Mouse (Mus musculus) ovary, postnatal 10 days (tissue): ENCODE data around the gene Ak1.

ENCODE experiments used
- DNase-seq: peaks from one replicate; pipeline ENCODE4 v3.0.0; 2022; ENCODE audit warnings: low spot score

Gene Ak1

DNA sequence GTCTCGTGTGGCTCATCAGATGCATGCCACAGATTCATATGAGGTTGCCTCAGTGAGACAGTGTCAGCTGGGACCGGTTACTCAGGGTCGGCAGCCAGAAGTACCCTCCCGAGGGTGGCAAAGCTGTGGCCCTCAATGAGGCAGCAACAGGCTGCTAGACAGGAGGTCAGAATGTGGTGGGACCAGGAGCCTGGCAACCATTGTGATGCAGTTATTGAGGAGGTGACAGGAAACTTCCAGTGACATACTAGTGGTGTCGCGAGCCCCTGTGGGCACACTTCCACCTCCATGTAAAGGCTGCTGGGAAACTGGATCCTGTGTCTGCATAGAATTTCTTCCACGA is at the start of gene Ak1:
Gene Ak1 (plus strand): TSS at position 242 of the 343 bp plus-strand sequence.
- DNase-seq: no peak

DNA sequence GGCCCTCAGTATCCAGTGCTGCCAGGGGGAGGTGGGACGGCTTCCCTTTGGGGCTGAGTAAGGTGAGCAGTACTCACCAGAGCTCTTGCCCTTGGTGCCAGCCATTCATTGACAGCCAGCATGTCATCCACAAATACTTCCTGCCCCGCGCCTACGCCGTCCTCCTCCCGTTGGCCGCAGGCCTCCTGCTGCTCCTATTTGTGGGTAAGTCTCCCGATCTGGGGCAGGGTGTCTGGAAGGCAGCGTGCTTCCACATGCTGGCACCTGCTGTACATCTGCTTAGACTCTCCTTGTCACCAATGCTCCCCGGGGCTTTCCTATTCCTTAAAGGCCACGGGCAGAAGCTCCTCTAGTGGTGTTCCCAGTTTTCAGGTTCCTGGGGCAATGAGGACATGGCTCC is 49.4 kb upstream of the Ak1 start:
- no peak for DNase-seq

DNA sequence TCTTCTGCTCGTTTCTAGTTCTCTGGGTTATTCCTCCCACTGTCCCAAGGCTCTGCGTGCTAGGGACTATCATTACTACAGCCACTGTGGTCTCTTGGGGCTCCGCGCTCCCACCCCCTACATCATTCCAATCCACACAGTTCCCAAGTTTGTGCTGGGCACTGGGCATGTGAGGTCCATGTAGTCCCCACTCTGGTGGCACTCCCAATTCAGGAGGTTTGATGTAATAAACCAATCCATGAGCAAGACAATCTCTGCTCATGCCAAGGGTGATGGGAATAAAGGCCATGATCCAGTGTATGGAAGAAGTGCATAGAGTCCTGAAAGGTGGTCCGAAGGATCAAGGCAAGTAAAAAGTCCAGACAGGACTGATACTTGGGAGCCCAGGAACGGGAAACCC is 47.1 kb upstream of the Ak1 start, which contains the start of gene Pip5kl1:
Gene Pip5kl1 (plus strand): TSS at position 301 of the 400 bp plus-strand sequence.
- DNase-seq: no peak

DNA sequence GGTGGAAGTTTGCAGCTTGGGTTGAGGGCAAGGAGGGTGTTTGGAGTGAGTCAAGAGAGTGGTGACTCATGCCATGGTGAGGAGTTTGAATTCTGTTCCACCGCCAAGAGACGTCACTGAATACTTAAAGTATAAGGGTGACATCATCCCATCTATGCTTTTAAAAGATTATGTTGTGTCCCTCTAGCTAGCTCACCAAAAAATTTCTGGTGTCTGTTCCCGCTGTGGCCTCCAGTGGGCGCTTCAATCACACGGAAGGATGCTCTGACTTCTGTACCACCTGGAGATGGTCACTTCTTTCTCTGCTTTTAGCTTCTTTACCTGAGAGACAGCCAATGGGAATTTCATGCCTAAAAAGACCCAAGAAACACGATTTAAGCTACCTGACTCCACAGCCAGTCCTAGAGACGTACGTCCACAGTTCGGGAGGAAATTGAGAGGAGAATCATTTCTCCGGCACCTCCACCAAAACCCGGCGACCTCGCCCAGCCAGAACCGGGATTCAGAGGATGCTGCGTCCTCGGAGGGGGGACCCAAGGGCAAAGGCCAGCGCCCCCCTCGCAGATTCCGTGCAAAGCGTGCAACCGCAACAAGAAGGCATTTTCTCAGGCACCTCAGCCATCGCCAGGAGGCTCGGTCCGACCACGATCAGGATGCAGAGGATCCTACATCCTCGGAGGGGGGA is 46.5 kb upstream of the Ak1 start:
- no peak for DNase-seq

DNA sequence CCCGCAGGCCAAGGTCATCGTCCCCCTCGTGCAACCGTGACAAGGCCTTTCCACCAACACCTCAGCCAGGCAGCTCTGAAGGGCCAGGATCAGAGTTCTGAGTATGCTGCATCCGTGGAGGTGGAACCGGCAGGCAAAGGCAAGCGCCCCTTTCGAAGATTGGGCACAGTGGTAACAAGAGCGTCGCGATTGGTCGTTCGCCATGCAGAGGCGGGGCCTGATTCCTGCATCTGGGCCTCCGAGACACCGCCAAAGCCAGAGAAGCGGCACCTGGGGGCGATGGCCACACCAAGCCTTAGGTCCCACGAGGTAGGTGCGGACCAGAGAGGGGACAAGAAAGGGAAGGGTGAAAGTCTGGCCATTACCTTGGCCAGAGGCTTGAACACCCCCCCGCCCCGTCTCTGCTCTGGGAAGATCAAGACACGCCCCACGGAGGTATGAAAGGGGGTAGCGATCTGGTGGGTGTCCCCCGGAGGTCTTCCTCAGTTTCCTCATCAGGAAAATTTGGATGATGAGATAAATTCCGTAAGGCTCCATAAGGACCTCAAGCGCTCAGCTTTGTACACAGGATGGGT is 45.9 kb upstream of the Ak1 start, which contains the start of gene 9430097D07Rik:
Gene 9430097D07Rik (minus strand): TSS at position 99 of the 575 bp plus-strand sequence.
- no peak for DNase-seq

DNA sequence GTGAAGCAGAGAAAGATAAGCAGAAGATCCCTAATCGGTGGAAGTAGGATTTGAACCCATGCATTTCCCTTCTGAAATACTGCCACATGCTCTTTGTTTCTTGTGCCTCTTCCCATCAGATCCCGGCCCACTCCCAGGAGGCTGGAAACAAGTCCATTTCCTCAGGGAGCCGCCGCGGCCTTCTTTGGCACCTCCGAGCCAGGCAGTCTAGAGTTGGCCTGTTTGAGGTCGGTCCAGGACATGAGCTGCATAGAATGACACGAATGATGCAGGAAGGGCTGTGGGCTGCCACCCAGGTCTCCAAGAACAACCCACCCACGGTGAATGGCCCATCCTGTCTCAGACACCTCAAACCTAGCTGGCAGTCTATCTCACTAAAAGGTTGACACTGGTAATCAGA is 45.0 kb upstream of the Ak1 start:
- no peak for DNase-seq

DNA sequence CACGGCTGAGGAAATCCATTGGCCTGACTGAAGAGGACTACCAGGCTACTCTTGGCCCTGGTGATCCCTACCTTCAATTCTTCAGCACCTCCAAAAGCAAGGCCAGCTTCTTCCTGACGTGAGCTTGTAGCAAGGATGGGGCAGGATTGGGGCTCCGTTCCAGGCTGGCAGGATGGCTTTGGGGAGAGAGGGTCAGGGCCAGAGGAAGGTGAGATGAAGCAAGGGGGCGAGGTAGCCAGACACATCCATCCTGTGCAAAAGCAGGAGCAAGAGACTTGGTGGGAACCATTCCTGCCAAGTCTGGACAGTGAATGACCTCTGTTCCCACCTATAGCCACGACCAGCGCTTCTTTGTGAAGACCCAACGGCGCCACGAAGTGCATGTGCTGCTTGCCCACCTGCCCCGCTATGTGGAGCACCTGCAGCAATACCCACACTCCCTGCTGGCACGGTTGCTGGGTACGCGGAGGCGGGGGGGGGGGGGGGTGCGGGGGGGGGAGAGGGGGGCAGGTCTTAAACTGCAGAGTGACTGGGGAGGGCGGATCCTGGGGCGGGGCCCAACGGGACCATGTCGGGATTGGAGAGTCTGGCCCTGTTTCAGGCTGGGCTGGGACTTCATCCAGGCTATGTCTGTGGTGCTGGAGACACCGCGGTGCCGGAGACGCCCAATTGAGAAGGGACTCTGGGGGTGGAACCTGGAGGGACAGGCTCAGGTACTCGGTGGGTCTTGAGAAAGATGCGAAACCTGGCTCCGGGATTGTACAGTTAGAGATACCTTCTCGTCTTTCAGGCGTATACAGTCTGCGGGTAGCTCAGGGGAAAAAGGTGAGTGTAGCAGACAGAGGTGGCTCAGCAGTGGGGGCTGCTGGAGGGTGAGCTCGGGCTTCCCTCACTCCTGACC is 43.2 kb upstream of the Ak1 start:
- DNase-seq: no peak

DNA sequence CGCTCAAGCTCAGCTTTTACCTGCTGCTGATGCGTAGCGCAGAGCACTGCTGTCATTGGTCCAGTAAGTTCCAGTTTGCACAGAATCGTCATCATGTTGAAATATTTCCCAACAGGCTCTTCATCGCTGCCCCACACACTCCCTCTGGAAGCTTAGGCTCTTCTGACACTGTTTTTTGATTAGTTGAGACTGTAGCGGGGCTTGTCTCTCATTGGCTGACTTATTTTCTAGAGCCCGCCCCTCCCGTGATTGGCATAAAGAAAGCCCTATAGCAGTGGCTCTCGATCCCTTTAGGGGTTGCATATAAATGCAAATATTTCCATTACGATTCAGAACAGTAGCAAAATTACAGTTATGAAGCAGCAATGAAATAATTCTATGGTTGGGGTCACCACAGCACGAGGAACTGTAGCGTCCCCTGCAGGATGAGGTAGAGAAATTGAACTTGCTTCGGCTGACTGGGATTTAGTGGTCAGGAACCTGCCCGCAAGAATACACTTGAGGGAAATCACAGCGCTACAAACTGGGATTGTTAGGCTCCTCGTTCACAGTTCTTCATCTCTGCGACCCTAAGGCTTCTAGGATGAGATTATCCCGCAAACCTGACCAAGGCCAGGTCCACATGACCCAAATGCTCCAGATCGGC is 40.0 kb upstream of the Ak1 start:
- DNase-seq: no peak

DNA sequence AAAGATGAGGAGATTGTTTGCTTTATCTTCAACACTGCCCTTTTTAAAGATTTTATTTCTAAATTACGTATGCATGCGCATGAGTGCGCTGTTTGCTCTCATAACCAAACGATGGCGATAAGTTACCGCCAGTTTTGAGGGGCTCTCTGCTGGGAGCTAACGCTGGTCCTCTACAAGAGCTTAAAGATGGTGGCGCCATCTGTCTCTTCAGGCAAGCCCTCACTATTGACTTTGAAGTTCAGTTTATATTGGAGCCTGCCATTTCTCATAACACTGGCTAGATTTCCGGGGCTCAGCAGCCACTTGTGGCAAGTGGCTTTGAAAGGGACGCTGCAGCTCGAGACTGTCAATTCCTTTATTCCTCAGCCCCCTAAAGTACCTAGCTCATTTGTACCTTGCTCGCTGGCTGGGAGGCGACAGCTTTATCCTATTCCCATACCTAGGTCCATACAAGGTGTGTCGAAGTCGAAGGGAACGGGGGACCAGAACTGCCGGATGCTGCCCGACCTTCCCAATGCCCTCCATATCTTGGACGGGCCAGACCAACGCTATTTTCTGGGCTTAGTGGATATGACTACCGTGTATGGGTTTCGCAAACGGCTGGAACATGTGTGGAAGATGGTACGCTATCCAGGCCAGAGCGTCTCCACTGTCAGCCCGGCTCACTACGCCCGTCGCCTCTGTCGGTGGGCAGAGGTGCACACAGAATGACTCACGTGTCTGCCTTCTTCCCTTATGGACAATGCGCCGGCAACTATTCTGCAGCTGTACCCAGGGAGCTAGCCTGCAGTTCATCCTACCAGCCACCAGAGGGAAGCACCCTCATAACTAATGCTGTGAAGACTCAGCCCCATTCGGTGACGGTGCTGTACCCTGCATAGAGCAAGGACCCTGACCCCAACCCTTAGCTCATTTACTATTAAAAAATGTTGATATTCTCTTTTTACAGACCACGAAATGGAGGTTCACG is 38.4 kb upstream of the Ak1 start:
- no peak for DNase-seq

DNA sequence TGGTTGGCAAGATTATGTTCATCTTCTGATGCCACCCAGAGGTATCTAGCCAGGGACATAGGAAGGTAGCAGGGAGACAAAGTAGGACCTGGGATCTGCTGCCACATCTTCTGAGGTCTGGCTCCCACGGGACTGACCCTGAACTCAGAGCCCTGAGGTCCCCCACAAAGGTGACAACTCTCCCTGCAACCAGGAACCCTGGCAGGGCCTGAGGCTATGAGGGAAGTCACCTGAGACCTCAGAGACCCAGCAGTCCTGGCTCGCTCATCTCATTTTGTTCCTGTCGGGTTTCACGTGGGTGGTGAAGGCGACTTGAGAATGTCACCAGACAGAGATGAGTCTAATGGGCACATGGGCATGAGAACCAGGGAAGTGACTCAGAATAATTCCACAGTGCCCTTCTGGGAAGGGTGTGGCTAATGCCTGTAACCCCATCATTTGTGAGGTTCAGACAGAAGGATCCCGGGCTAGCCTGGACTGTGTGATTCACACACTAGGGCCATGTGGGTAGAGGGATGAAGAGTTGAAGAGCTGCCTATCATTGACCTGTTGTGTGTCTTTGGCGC is 36.3 kb upstream of the Ak1 start:
- DNase-seq: no peak

DNA sequence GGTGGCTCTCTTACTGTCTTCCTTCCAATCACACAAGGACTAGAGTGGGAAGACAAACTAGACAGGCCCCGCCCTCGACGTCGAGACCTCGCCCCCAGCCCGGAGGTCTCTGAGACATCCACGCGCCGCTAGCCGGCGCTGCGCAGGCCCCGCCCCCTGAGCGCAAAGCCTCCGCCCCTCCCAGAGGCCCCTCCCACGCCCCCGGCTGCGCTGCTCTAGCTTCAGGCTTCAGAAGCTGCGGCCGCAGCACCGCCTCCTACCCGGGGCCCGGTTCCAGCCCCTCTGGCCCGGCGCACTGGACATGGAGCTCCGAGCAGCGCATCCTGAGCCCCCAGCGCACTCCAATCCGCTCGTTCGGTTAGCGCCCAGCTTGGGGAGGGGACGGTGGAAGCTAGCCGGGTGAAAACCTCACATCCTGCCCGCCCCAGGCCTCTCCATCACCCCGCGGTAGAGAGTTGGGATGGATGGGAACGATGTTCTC is 34.6 kb upstream of the Ak1 start, which contains the start of gene St6galnac4:
Gene St6galnac4 (plus strand): TSS at position 225 of the 481 bp plus-strand sequence.
- peak; percentile 73 for DNase-seq

DNA sequence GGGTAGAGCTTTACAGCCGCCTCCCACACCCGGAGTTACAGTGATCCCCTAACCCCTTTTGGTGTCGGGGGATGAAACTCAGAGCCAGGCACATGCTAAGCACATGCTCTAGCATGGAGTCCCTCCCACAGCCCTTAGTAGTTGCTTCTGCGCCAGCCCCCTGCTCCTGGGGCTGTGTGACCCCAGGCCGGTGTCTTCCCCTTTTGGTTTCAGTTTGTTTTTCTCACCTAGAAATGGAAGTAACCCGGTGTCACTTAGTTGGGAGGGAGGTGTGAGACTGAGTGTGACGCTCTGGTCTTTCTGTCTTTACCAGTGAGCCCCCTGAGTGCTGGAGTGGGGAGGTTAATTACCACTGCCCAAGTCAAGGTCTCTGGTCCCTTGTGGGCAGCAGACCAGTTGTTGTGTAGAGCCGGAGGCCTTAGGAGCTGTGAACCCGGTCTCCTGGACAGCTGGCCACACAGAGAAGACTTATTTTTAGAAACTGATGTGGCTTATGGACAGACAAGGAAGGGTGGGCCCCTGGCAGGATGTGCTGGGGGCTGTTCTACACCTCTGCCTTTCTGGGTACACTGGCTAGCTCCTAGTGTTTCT is 33.7 kb upstream of the Ak1 start:
- DNase-seq: no peak

DNA sequence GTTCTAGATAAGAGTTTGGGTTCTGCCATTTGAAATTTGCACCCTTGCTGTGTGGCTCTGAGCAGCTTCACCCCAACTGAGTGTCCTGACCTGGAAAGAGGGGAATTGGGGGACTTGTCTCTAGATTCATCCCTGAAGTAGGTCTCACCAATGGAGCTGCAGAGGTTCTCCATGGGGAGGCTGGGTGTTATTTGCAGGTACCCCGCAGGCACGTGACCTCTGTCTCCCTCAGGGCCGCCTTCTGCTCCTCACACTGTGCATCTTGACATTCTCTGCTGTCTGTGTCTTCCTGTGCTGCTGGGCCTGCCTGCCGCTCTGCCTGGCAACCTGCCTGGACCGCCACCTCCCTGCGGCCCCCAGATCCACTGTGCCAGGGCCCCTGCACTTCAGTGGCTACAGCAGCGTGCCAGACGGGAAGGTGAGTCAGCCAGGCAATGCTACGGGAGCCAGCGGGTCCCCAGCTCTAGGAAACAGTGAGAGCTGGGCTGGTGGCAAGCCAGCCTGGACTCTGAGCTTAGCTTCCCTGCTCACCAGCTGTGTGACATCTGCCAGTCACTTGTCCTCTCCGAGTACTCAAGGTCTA is 32.3 kb upstream of the Ak1 start:
- no peak for DNase-seq

DNA sequence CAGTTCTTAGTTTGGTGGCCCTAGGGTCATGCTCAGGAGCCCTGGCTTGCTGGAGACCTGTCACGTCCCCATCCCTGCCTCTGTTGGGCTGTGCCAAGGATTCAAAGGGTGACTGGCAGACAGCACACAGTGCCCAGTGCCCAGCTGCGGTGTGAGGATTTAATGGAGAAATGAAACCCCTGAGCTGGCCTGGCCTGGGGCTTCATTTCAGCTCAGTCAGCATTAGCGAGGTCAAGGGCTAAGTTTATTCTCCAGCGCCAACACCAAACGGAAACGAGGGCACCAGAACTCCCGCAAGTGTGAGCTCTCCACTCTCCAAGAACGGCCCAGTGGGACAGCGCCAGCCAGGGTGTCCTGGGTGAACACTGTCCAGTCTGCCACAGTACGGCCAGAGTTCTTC is 31.3 kb upstream of the Ak1 start:
- DNase-seq: no peak

DNA sequence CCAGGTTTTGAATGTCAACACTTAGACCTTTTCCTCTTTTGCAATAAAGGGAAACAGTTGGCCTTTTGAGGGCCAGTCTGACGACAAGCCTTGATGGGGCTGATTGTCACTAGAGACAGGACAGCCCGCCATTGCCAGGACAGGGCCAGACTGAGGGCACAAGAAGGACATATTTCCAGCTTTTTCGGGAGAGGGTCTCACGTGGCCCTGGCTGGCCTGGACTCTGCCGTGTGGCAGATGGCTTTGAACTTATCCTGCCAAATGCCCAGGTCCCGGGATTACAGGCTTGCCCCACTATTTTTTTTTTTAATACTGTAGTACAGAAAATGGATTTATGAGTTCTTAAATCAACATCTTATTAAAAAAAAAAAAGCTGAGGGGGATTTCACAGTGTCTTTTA is 30.3 kb upstream of the Ak1 start:
- no peak for DNase-seq

DNA sequence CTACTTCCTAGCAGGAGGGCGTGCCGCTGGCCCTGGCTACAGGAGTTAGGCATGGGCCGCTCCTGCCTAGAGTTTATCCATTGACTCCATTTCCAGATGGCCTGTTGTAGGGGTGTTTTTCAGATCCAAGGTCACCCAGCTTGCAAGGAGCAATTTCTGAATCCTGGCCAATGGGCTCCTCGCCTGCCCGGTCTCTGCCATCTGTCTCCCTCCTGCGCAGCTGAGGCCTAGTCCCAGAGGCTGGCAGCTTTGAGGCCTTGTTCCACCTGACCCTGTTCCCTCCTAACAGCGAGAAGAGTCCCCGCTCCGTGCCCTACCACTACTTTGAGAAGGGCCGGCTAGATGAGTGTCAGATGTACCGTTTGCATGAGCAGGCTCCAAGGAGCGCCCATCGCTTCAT is 24.8 kb upstream of the Ak1 start:
- no peak for DNase-seq

DNA sequence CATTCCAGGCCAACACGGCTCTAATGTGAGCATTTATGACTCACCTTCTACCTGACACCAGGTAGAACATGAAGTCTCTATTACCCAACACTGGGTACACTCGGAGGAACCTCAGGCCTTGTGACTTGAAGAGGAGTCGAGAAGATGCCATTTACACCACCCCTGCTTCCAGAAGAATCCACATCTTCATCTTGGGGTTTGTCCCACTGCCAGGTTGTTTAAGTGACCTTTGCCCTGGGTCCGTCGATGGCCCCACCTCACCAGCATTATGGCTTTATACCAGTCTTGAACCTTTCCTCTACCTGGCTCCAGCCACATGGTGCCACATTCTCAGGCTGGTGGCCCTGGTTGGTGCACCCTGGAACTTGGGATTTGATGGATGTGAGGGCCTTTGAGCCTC is 24.3 kb upstream of the Ak1 start:
- no peak for DNase-seq

DNA sequence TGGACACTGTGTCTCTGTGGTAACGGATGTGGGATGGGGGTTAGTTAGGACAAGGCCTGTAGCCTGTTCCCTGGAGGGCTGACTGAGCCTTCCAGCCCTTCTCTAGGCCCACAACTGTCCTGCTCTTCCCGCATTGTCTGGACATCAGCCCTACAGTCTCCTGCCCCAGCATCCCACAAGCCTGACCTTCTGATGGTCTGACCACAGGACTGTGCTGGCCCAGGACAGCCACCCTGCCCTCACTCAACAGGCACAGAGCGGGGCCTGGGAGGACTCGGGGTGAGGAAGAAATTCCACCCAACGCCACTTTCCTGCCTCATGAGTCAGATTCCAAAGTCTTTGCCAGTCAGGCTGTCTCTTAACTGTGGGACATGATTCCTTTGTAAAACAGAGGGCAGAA is 23.9 kb upstream of the Ak1 start:
- no peak for DNase-seq

DNA sequence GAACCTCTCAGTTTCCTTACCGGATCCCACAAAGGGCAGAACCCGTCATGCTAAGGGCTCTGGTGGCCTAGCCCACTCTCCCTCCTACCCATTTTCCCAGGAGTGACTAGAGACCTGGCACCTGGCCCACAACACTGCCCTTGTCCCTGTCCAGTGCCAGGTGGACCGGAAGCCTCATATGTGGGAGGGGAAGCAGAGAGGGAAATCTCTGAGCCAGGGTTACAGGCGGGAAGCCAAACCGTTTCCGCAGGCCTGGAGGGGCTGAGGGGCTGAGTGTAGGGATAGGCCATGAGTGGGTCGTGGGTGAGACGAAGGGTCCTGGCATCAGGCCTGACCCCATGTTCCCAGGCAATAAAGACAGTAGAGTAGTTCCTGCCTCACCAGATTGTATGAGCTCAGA is 23.1 kb upstream of the Ak1 start:
- DNase-seq: no peak

DNA sequence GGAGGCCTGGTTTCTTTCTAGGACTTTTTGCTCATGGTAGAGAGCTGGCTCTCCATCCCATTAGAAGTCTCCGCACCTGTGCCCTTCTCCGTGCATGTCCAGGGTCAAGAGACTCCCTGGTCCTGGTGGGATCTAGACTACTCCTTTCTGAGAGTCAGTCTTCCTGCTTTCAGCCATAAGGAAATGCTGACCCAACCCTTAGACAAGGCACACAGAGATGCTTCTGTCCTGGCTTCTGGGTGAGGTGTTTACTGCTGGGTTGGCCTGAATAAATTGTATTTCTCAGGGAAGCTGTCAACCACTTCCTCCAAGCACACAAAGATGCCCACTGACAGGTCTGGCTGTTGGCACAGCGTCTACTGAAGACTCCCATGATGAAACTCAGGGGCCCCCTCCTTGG is 22.1 kb upstream of the Ak1 start, which contains the start of gene St6galnac6:
Gene St6galnac6 (plus strand): TSS at position 301 of the 400 bp plus-strand sequence.
- no peak for DNase-seq
